Mouse (Mus musculus) forebrain, embryonic 15.5 days (tissue): ENCODE results near the gene Mcoln1. TPM values are rescaled to one million over a fixed set of nuclear protein-coding genes. Genes with fewer than 3 reads are reported as not detected.

Source experiments
- ATAC-seq: fragments of 200-750 bp; cut with Nextera tagmentation; replicated peaks from 2 replicates; pipeline ENCODE4 v1.8.0; 2017; ENCODE audit warnings: mild to moderate bottlenecking, moderate TSS enrichment, moderate library complexity
- H3K27ac ChIP-seq: fragments of 300-500 bp; sonication (generic); replicated peaks from 2 replicates; pipeline ENCODE4 v1.5.1; 2015; ENCODE audit warnings: mild to moderate bottlenecking, inconsistent platforms
- H3K27me3 ChIP-seq: fragments of 300-500 bp; sonication (generic); 2 replicates; pipeline ENCODE4 v1.6.1; 2015; ENCODE audit warnings: inconsistent platforms
- H3K36me3 ChIP-seq: fragments of 300-500 bp; sonication (generic); 2 replicates; pipeline ENCODE4 v1.6.1; 2015; ENCODE audit warnings: mild to moderate bottlenecking, inconsistent platforms
- H3K4me1 ChIP-seq: fragments of 300-500 bp; sonication (generic); 2 replicates; pipeline ENCODE4 v1.6.1; 2015; ENCODE audit warnings: inconsistent platforms
- H3K4me2 ChIP-seq: fragments of 300-500 bp; sonication (generic); replicated peaks from 2 replicates; pipeline ENCODE4 v1.6.1; 2015; ENCODE audit warnings: mild to moderate bottlenecking, inconsistent platforms
- H3K4me3 ChIP-seq: fragments of 300-500 bp; sonication (generic); 2 replicates; pipeline ENCODE4 v1.5.1; 2015; ENCODE audit warnings: mild to moderate bottlenecking, inconsistent platforms
- H3K9ac ChIP-seq: fragments of 300-500 bp; sonication (generic); replicated peaks from 2 replicates; pipeline ENCODE4 v1.6.1; 2015; ENCODE audit warnings: mild to moderate bottlenecking, inconsistent platforms
- H3K9me3 ChIP-seq: fragments of 300-500 bp; sonication (generic); 2 replicates; pipeline ENCODE4 v1.6.1; 2016; ENCODE audit warnings: inconsistent platforms
- WGBS: fragments of 180-500 bp; shearing (Covaris S2); methylation state at CpG from one replicate; pipeline ENCODE4 v1.1.7; 2015; ENCODE audit warnings: mixed read lengths; 5-methylcytosine and 5-hydroxymethylcytosine counted together
- polyA plus RNA-seq: library from polyadenylated mRNA; unstranded; fragments of >200 nt; fragmentation: Nextera tagmentation; extraction: Ambion mirVana; gene quantifications from 2 replicates; pipeline ENCODE4 v1.2.1, GENCODE M21; 2015

Mcoln1 gene
- polyA plus RNA-seq, 1 experiment from 2014 or later: 88.9 TPM

- Histone ChIP-seq H3K4me2 (no peak overlapping the region), H3K4me1 (no peaks in the 10 kb centered on the region), H3K27ac (no peak overlapping the region), H3K9me3 (no peaks in the 10 kb centered on the region), H3K4me3 (no peak overlapping the region), H3K9ac (no peak overlapping the region), H3K36me3 (peaks cover 56% of the 10 kb centered on the region), H3K27me3 (no peaks in the 10 kb centered on the region)
- no peak for ATAC-seq
- 90% methylated on average over 6 of the region's 6 CpGs for WGBS
These were observed 7.9 kb downstream of the Mcoln1 start for GRCm38 (mm10) chr8:3507979-3508754.

- H3K27me3 ChIP-seq: no peaks in the 10 kb centered on the region
- peaks cover 17% of the 10 kb centered on the region for H3K4me1 ChIP-seq
- H3K9ac ChIP-seq: peak overlapping the region; percentile 50
- peak overlapping the region; percentile 85 for H3K4me2 ChIP-seq
- peak overlapping the region; percentile 61 for H3K4me3 ChIP-seq
- peak overlapping the region; percentile 53 for H3K27ac ChIP-seq
- H3K36me3 ChIP-seq: peaks cover 17% of the 10 kb centered on the region
- H3K9me3 ChIP-seq: no peaks in the 10 kb centered on the region
- 35% methylated on average over 13 of the region's 13 CpGs for WGBS
- ATAC-seq: no peak
These were observed 14.5 kb downstream of the Mcoln1 start for GRCm38 (mm10) chr8:3514681-3515247.

- Histone ChIP-seq H3K4me3 (peak within 1 kb of the TSS; percentile 61), H3K9me3 (no peaks in the 10 kb centered on the region), H3K4me1 (peaks cover 17% of the 10 kb centered on the region), H3K27ac (peak within 1 kb of the TSS; percentile 72), H3K36me3 (peaks cover 15% of the 10 kb centered on the region), H3K27me3 (no peaks in the 10 kb centered on the region), H3K9ac (peak within 1 kb of the TSS; percentile 50), H3K4me2 (peak within 1 kb of the TSS; percentile 85)
- ATAC-seq: peak; percentile 71
- WGBS: under 1% methylated on average over 25 of the region's 25 CpGs
These were observed 15.0 kb downstream of the Mcoln1 start, which contains the start of gene Pnpla6 for GRCm38 (mm10) chr8:3515260-3515671. TSS of gene Pnpla6 (plus strand) at chr8:3515384.

GRCm38 (mm10) chr8:3515771-3516417 is 15.6 kb downstream of the Mcoln1 start:
- Histone ChIP-seq H3K4me1 (peaks cover 17% of the 10 kb centered on the region), H3K4me3 (peak overlapping the region; percentile 61), H3K36me3 (peaks cover 10% of the 10 kb centered on the region), H3K9me3 (no peaks in the 10 kb centered on the region), H3K27me3 (no peaks in the 10 kb centered on the region), H3K9ac (peak overlapping the region; percentile 50), H3K4me2 (peak overlapping the region; percentile 85), H3K27ac (peak overlapping the region; percentile 72)
- ATAC-seq: peak; percentile 21
- under 1% methylated on average over 25 of the region's 25 CpGs for WGBS

GRCm38 (mm10) chr8:3516450-3517116 is 16.3 kb downstream of the Mcoln1 start:
- H3K4me3 ChIP-seq: peak overlapping the region; percentile 61
- peaks cover 10% of the 10 kb centered on the region for H3K36me3 ChIP-seq
- under 1% methylated on average over 36 of the region's 36 CpGs for WGBS
- H3K4me1 ChIP-seq: peaks cover 17% of the 10 kb centered on the region
- peak overlapping the region; percentile 50 for H3K9ac ChIP-seq
- H3K9me3 ChIP-seq: no peaks in the 10 kb centered on the region
- H3K27ac ChIP-seq: peak overlapping the region; percentile 72
- peak; percentile 88 for ATAC-seq
- peak overlapping the region; percentile 85 for H3K4me2 ChIP-seq
- H3K27me3 ChIP-seq: no peaks in the 10 kb centered on the region

GRCm38 (mm10) chr8:3517117-3517495 is 16.8 kb downstream of the Mcoln1 start:
- Histone ChIP-seq H3K27me3 (no peaks in the 10 kb centered on the region), H3K27ac (peak overlapping the region; percentile 72; the same call in 1 of the 2 replicates), H3K9me3 (no peaks in the 10 kb centered on the region), H3K4me3 (peak overlapping the region; percentile 61), H3K4me2 (peak overlapping the region; percentile 85), H3K36me3 (peaks cover 11% of the 10 kb centered on the region), H3K9ac (peak overlapping the region; percentile 45), H3K4me1 (peaks cover 17% of the 10 kb centered on the region)
- ATAC-seq: no peak; the same call in 1 of the 2 replicates
- WGBS: 15% methylated on average over 16 of the region's 16 CpGs

GRCm38 (mm10) chr8:3522007-3522697 is 21.9 kb downstream of the Mcoln1 start:
- H3K4me3 ChIP-seq: no peak overlapping the region
- 94% methylated on average over 13 of the region's 13 CpGs for WGBS

GRCm38 (mm10) chr8:3530816-3531215 is 30.6 kb downstream of the Mcoln1 start:
- no peaks in the 10 kb centered on the region for H3K9me3 ChIP-seq
- WGBS: 89% methylated on average over 5 of the region's 5 CpGs
- H3K4me3 ChIP-seq: no peak overlapping the region
- H3K27ac ChIP-seq: no peak overlapping the region
- ATAC-seq: no peak
- H3K4me2 ChIP-seq: no peak overlapping the region
- no peaks in the 10 kb centered on the region for H3K4me1 ChIP-seq
- H3K9ac ChIP-seq: no peak overlapping the region
- H3K36me3 ChIP-seq: peaks cover 26% of the 10 kb centered on the region
- no peaks in the 10 kb centered on the region for H3K27me3 ChIP-seq

More at GRCm38 (mm10) chr8:3522007-3522697, 21.9 kb downstream of the Mcoln1 start:
- H3K36me3 ChIP-seq: peaks cover 33% of the 10 kb centered on the region
- H3K9ac ChIP-seq: no peak overlapping the region
- ATAC-seq: no peak
- H3K27me3 ChIP-seq: no peaks in the 10 kb centered on the region
- no peak overlapping the region for H3K4me2 ChIP-seq
- H3K4me1 ChIP-seq: peaks cover 8% of the 10 kb centered on the region
- H3K27ac ChIP-seq: no peak overlapping the region
- H3K9me3 ChIP-seq: no peaks in the 10 kb centered on the region

GRCm38 (mm10) chr8:3531936-3532335 is 31.7 kb downstream of the Mcoln1 start:
- Histone ChIP-seq H3K9ac (no peak overlapping the region), H3K4me1 (no peaks in the 10 kb centered on the region), H3K9me3 (no peaks in the 10 kb centered on the region), H3K27me3 (no peaks in the 10 kb centered on the region), H3K4me2 (no peak overlapping the region), H3K27ac (no peak overlapping the region), H3K36me3 (peaks cover 25% of the 10 kb centered on the region), H3K4me3 (no peak overlapping the region)
- WGBS: 94% methylated on average over 18 of the region's 18 CpGs
- no peak for ATAC-seq

GRCm38 (mm10) chr8:3536053-3536841 is 36.0 kb downstream of the Mcoln1 start:
- no peak for ATAC-seq
- no peaks in the 10 kb centered on the region for H3K4me1 ChIP-seq
- no peaks in the 10 kb centered on the region for H3K27me3 ChIP-seq
- no peak overlapping the region for H3K9ac ChIP-seq
- H3K27ac ChIP-seq: no peak overlapping the region
- H3K36me3 ChIP-seq: peaks cover 36% of the 10 kb centered on the region
- H3K4me2 ChIP-seq: no peak overlapping the region
- no peaks in the 10 kb centered on the region for H3K9me3 ChIP-seq
- H3K4me3 ChIP-seq: no peak overlapping the region
- WGBS: 67% methylated on average over 15 of the region's 15 CpGs

- no peaks in the 10 kb centered on the region for H3K9me3 ChIP-seq
- 93% methylated on average over 9 of the region's 9 CpGs for WGBS
- peaks cover 35% of the 10 kb centered on the region for H3K36me3 ChIP-seq
- H3K9ac ChIP-seq: no peak overlapping the region
- no peak overlapping the region for H3K27ac ChIP-seq
- no peak overlapping the region for H3K4me2 ChIP-seq
- no peaks in the 10 kb centered on the region for H3K27me3 ChIP-seq
- no peak overlapping the region for H3K4me3 ChIP-seq
- no peaks in the 10 kb centered on the region for H3K4me1 ChIP-seq
- no peak for ATAC-seq
These were observed 36.7 kb downstream of the Mcoln1 start for GRCm38 (mm10) chr8:3536940-3537339.
